Comparison of ENCODE assay signal across 8 mouse cellular contexts in the genomic region with DNA sequence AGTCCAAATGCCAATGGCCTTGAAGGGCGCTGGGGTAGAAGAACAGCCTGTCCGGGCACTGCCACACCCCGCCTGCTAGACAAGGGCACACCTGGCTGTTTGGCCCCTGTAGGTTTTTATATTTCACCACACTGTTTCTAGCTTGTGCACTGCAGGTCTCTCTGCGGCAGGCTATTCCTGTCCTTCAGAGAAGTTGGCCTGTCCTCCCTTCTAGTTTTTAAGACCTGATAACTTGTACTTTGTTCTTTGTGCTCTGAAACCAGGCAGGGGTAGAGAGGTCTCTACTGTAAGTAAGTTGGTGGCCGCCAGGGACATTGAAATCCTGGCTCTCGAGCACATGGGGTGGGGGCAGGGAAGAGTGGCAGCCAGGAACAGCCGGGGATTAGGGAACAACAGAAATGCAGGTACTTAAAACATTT. TPM values are rescaled to one million over a fixed set of nuclear protein-coding genes. Genes with fewer than 3 reads are reported as not detected.
A peak's percentile ranks its signal among the peaks of the same experiment; 100 is the strongest.
DNase-seq lines count a peak whose midpoint lies in the region; ATAC-seq and TF ChIP-seq lines count a peak whose summit lies in the region.

No protein-coding gene starts in this region.

- H3K9ac ChIP-seq in heart, embryonic 15.5 days, result no peak overlapping the region
- H3K9ac ChIP-seq in midbrain, embryonic 12.5 days (replicated peaks), result no peak overlapping the region

- ATAC-seq in heart, embryonic 15.5 days (replicated peaks; ENCODE audit: insufficient number of reproducible peaks, insufficient read depth, low FRiP score, low read depth), result 0 out of 2 replicates have a peak, but pooled peaks have one; percentile 63
- peak; percentile 75 for ATAC-seq in midbrain, embryonic 12.5 days (ENCODE audit: low FRiP score, low read depth)

- H3K4me2 ChIP-seq in heart, embryonic 15.5 days, result peak overlapping the region; percentile 55; the same call in 1 of the 2 replicates
- H3K4me2 ChIP-seq in midbrain, embryonic 12.5 days (replicated peaks), result peak overlapping the region; percentile 50

- TF ChIP-seq POLR2A in bone marrow, adult 2 months (IDR thresholded peaks at IDR 0.05; ENCODE audit: borderline replicate concordance, control insufficient read depth, low read depth, low read length), result no peak

- no peaks in the 10 kb centered on the region for H3K36me3 ChIP-seq in heart, embryonic 15.5 days
- no peaks in the 10 kb centered on the region for H3K36me3 ChIP-seq in midbrain, embryonic 12.5 days

- TF ChIP-seq CTCF in bone marrow, adult 2 months (IDR thresholded peaks at IDR 0.05; ENCODE audit: control insufficient read depth, insufficient read depth, low read length), result no peak

- no peaks in the 10 kb centered on the region for H3K27me3 ChIP-seq in heart, embryonic 15.5 days
- peaks cover 9% of the 10 kb centered on the region for H3K27me3 ChIP-seq in midbrain, embryonic 12.5 days

- 13% methylated on average over 7 of the region's 7 CpGs for whole genome bisulfite sequencing in bone marrow, adult 2 months
- 22% methylated on average over 7 of the region's 7 CpGs for WGBS in heart, embryonic 15.5 days
- 22% methylated on average over 7 of the region's 7 CpGs for WGBS in midbrain, embryonic 12.5 days

- H3K4me1 ChIP-seq in bone marrow, adult 2 months (ENCODE audit: control insufficient read depth, insufficient read depth, low read length), result peaks cover 2% of the 10 kb centered on the region; the same call in 1 of the 2 replicates
- H3K4me1 ChIP-seq in heart, embryonic 15.5 days (replicated peaks), result peaks cover 20% of the 10 kb centered on the region
- H3K4me1 ChIP-seq in midbrain, embryonic 12.5 days, result peaks cover 16% of the 10 kb centered on the region

- peak overlapping the region; percentile 78 for H3K27ac ChIP-seq in bone marrow, adult 2 months (ENCODE audit: control insufficient read depth, insufficient read depth, low read depth, low read length, poor library complexity)
- H3K27ac ChIP-seq in heart, embryonic 15.5 days, result peak overlapping the region; percentile 68
- peak overlapping the region; percentile 81 for H3K27ac ChIP-seq in midbrain, embryonic 12.5 days (replicated peaks)

- H3K9me3 ChIP-seq in heart, embryonic 15.5 days (replicated peaks), result no peaks in the 10 kb centered on the region
- no peaks in the 10 kb centered on the region for H3K9me3 ChIP-seq in midbrain, embryonic 12.5 days

- peak; percentile 43 to 67 for DNase-seq in cerebellum, postnatal 14 days
- no peak for DNase-seq in cerebellum, adult 11 months
- DNase-seq in kidney, postnatal 14 days, result peak; percentile 65
- no peak for DNase-seq in spleen, postnatal 14 days (ENCODE audit: low spot score in 2 of 2)
- DNase-seq in layer of hippocampus, postnatal 36 days, result no peak

- no peak overlapping the region for H3K4me3 ChIP-seq in bone marrow, adult 2 months (replicated peaks; ENCODE audit: control insufficient read depth, low read depth, low read length)
- H3K4me3 ChIP-seq in heart, embryonic 15.5 days, result peak overlapping the region; percentile 21
- H3K4me3 ChIP-seq in midbrain, embryonic 12.5 days, result peak overlapping the region; percentile 33

RNA-seq across cellular contexts. Expression of gene Zfp217, which starts 44.8 kb away (rescaled TPM):
- polyA plus RNA-seq in bone marrow, adult 2 months (2011; ENCODE audit: insufficient read depth, insufficient read length, low replicate concordance, missing spikeins), result 10.1 and 23.7 TPM in 2 replicates
- 2.7 and 3.2 TPM in 2 replicates for polyA plus RNA-seq in heart, embryonic 15.5 days (2015; fragmentation: Nextera tagmentation; extraction: Ambion mirVana)
- polyA plus RNA-seq in midbrain, embryonic 12.5 days (2016; fragmentation: Nextera tagmentation; extraction: Ambion mirVana), result 3.0 and 3.5 TPM in 2 replicates
- 1 to 10 TPM; 2.3 to 2.5 TPM for total RNA-seq in layer of hippocampus, postnatal 36 days (2021)

Comparison
In these comparisons a context has a peak if more than half of its experiments do, and no peak if none do; other contexts are left out.
1. DNase-seq: peak in cerebellum, postnatal 14 days (2 of 2) and kidney, postnatal 14 days (single experiment); none in cerebellum, adult 11 months (single experiment), spleen, postnatal 14 days (0 of 2) and layer of hippocampus, postnatal 36 days (0 of 2).
2. Peak in every context shown above with its lines, with median percentiles within 50 percentile points of each other: H3K27ac ChIP-seq.